Mouse (Mus musculus) lung, postnatal 14 days (tissue): ENCODE measurements at regions not wholly inside any gene's neighbourhood (a gene's known extent, or its start where the extent isn't known, plus 50 kb on each side); places are given as distances from the start of the nearest gene placed in this dataset.
"Not testable (repeated sequence)": the region's sequence is repeated elsewhere in the genome, so short reads cannot be mapped to it uniquely, and the experiment has no call there.

Experiments
- DNase-seq: peaks from one replicate; pipeline ENCODE4 v3.0.0; 2021

- DNase-seq: no peak
These were observed 187.3 kb upstream of the Tas2r119 start for GRCm38 (mm10) chr15:31989593-31990290.

GRCm38 (mm10) chr15:31997996-31998395 is 179.1 kb upstream of the Tas2r119 start:
- no peak for DNase-seq

- DNase-seq: no peak
These were observed 177.5 kb upstream of the Tas2r119 start for GRCm38 (mm10) chr15:31999553-31999952.

- DNase-seq: peak; percentile 49
These were observed 174.1 kb upstream of the Tas2r119 start for GRCm38 (mm10) chr15:32002950-32003422.

DNA sequence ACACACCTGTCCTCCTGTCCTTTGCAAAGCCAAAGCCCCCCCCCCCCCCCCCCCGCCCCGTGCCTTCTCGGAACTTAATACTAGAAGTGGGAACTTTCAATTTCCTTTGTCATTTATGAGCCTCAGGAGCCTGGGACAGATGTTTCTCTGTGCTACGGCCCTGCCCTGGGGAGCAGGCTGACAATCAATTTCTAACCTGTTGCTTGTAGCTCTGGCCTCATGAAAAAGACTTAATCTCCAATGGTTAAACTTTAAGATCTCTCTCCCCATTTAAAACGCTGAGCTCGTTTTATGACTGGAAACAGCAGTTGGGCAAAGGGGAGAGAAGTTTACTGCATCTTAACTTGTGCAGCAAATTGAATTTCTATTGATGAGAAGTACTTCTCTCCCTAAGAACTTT is 173.6 kb upstream of the Tas2r119 start:
- no peak for DNase-seq

DNA sequence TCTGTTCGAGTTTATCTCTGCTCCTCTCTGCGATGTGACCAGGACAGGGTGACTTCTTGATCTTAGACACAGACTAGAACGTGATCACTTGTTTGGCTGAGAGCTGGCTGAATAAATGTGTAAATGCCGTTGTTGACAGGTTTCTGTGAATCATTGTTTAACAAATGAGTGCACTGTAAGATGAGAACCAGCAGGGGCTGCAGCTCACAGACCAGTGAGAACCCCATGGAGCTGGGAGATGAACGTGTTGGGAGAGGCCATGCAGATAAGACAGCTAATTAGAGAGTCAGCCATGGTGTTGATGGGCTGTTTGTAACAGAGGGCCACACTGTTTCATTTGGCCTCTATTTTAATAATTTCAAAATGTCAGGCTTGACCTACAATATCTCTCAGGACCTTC is 171.1 kb upstream of the Tas2r119 start:
- no peak for DNase-seq

- DNase-seq: no peak
These were observed 167.3 kb upstream of the Tas2r119 start for GRCm38 (mm10) chr15:32009818-32010217.

GRCm38 (mm10) chr15:32012044-32012443 is 165.0 kb upstream of the Tas2r119 start:
- DNase-seq: peak; percentile 66

GRCm38 (mm10) chr15:32012838-32013237 is 164.3 kb upstream of the Tas2r119 start:
- DNase-seq: no peak

DNA sequence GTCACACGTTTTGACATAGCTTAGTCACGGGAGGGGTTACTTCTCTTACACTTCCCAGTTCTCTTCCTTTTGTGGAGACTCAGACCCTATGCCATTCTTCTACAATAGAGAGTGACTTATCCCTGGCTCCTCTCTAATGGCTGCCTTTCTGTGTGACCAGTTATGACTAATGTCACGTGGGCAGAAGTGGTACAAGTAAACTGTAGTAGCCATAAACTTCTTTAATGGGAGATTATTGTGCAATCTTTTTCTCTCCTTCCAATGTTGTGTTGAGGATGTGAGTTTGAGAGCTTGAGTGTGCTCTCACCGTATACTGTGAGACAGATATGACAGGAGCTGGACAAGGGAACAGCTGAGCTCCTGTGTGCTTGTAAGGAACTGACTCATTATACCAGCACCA is 161.9 kb upstream of the Tas2r119 start:
- no peak for DNase-seq

DNA sequence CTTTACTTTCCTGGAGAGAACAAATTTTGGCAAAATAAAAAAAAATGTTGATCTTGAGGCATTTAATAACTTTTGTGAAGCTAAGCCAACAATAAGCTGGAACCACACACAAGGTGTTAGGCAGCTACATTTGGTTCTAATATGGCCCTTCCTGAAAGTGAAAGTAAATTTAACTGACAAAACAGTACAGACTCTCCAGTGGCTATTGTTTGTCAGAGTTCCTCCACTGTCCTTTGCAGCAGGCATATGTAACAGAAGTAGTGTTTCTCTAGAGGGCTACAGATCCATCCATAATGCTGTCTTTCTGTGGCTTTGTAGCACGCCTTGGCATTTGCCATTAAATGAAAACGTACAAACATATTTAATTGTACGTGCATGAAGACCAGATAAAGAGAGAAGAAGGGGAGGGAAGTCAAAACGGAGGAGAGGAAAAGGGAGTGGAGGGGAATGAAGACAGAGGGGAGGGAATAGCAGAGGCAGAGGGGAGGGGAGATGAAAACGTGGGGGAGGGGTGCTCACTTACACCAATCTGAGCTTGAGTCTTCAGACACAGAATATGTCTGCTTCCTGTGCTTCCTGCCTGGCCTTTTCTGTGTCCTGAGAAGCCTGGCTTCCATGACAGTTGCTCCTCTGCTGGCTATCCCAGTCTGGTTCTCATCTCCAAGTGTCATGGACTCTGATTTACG is 156.6 kb upstream of the Tas2r119 start:
- DNase-seq: no peak

GRCm38 (mm10) chr15:32021009-32021602 is 156.0 kb upstream of the Tas2r119 start:
- DNase-seq: no peak

- no peak for DNase-seq
These were observed 143.0 kb upstream of the Tas2r119 start for GRCm38 (mm10) chr15:32034091-32034490.

DNA sequence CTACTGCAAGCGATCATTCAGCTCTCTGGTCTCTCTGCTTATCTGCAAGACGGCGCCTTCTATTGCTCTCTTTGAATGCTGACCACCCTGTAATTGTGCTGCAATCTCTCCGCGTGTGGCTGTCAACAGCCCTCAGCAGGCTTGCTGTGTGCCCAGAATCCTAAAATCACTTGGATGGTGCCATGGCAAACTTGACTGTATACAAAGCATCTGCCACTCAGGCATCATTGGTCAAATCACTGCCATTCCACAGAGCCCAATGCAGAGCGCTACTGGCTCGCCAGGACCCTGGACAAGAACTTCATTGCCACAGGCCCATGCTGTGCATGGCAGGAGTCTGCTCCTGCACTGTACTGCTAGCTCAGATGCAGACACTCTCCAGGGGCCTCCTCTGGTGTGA is 142.3 kb upstream of the Tas2r119 start:
- no peak for DNase-seq

DNA sequence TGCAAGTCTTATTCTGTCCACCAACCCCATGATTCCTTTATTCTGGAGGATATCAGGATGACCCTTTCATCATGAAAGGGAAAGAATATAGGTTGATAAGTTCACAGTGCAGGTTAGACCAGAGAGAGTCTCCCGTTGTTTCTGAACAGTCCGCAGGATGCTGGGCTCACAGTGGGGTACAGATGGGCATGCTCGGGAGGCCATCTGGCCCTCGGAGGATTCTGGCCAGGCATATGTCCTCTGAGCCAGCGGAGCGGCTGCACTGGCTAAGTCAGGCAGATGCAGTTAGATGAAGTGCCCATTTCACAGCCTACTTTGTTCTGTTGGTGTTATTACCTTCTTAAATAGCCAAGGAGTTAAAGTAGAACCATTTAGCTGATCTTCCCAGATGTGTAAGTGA is 135.3 kb upstream of the Tas2r119 start:
- no peak for DNase-seq

DNA sequence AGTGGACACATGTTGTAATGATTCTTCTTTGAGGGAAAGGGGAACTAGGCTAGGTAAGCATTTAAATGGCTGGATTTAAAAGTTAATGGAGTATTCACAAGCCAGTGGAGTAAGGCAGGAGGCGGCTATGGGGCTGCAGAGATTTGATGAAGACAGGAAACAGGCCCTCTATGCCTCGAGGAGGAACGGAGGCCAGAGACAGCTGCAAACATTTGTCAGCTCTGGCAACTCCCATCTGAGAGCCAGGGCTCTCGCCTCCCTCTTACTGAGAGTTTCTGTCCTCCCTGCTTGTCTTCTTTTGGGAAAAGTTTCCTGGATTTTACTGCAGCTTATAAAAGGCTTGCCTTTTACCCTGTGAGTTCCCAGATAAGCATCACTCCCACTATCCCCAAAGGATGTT is 134.9 kb upstream of the Tas2r119 start:
- peak; percentile 45 for DNase-seq

DNA sequence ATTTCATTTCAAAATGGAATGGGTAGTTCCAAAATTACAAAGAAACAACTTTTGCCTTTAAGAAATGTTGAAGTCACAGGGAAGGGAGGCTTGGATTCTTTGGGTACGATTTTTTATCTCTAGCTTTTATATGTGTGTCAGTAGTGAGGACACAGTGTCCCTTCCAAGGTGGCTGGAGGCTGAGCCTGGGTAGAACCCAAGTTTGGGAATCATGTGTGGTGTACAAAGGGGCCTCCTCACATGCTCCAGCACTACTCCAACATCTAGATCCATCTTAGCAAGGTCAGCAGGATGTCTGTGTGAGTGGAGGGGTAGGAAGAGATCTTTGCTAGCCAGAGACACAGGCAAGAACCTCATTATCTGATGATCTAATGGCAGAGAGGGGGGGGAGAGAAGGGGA is 134.5 kb upstream of the Tas2r119 start:
- DNase-seq: no peak

- DNase-seq: no peak
These were observed 133.9 kb upstream of the Tas2r119 start for GRCm38 (mm10) chr15:32043207-32043606.

DNA sequence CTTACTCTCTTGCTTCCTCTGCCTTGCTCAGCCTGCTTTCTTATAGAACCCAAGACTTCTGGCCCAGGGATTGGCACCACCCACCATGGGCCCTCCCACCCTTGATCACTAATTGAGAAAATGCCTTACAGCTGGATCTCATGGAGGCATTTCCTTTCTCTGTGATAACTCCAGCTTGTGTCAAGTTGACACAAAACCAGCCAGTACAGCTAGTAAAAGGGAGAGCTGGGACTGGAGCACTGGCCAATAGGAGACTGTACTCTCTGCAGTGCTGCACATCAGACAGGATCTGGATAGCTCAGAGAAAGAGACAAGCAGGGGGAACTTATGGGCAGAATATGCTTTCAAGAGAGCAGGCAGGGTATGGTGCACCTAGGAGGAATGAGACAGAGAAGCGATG is 133.4 kb upstream of the Tas2r119 start:
- not testable (repeated sequence) for DNase-seq

GRCm38 (mm10) chr15:32048836-32049235 is 128.3 kb upstream of the Tas2r119 start:
- no peak for DNase-seq

DNA sequence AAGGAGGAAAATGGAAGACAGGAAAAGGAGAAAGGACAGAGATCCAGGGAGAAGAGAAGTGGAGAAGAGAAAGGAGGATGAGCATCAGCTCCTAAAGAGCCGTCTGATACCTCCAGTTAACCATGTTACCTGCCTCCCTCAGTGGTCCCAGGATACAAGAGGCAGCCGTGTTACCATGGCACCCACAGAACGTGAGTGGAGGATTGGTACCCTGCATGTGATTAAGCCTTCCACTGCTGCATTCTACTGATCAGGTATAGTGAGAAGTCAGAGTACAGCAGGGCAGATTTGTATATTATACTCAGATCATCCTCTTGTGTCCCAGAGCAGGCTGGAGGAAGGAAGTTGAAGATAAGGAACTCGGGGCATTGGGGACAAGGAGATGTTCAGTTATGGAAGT is 115.5 kb upstream of the Tas2r119 start:
- no peak for DNase-seq

- DNase-seq: no peak
These were observed 95.0 kb upstream of the Tas2r119 start for GRCm38 (mm10) chr15:32082109-32082508.

- no peak for DNase-seq
These were observed 83.2 kb upstream of the Tas2r119 start for GRCm38 (mm10) chr15:32093889-32094288.

DNA sequence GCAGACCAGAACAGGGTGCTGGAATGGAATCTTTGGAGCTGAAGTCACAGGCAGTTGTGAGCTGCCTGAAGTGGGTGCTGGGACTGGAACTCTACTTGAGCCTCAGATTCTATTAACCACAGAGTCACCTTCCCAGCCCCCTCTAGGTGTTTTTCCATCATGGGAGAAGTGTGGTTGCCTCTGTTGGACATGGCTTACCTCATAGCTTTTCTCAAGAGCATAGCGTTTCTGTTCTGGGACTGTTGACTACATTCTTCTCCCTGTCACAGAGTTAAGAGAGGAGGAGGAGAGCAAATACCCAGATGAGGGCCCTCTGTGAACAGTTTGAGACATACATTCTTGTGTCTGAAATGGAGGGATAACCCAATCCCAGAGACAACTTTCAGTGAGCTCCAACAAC is 81.5 kb upstream of the Tas2r119 start:
- no peak for DNase-seq
